Mouse (Mus musculus): ENCODE measurements around the gene Dpm3.

DNA sequence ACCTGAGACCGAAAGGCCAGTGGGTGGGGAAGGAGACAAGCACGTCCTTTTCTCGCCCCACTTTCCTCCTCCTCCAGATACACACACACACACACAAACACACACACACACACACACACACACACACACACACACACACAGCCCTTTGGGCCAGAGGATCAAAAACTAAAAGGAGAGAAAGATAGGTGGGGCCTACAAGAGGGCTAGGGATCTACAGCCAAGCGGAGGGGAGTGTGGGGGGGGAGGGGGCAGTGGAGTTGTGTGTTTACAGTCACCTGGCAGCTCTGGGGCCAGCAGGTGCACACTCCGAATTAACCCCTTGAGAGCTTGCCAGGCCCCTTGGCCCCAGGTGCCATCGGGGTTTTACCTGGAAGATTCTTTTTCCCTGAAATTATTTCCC lies 26.5 kb upstream of the Dpm3 start:
- TF ChIP-seq CTCF (conservative IDR thresholded peaks at IDR 0.05; ENCODE audit: insufficient read depth, insufficient read length, low read depth, low read length) (no peak), POLR2A (IDR thresholded peaks at IDR 0.05; ENCODE audit: low read depth, low read length) (no peak)

Data from kidney, adult 2 months (tissue).